Mouse (Mus musculus): ENCODE results near the gene Sema7a.

The Sema7a gene

DNA sequence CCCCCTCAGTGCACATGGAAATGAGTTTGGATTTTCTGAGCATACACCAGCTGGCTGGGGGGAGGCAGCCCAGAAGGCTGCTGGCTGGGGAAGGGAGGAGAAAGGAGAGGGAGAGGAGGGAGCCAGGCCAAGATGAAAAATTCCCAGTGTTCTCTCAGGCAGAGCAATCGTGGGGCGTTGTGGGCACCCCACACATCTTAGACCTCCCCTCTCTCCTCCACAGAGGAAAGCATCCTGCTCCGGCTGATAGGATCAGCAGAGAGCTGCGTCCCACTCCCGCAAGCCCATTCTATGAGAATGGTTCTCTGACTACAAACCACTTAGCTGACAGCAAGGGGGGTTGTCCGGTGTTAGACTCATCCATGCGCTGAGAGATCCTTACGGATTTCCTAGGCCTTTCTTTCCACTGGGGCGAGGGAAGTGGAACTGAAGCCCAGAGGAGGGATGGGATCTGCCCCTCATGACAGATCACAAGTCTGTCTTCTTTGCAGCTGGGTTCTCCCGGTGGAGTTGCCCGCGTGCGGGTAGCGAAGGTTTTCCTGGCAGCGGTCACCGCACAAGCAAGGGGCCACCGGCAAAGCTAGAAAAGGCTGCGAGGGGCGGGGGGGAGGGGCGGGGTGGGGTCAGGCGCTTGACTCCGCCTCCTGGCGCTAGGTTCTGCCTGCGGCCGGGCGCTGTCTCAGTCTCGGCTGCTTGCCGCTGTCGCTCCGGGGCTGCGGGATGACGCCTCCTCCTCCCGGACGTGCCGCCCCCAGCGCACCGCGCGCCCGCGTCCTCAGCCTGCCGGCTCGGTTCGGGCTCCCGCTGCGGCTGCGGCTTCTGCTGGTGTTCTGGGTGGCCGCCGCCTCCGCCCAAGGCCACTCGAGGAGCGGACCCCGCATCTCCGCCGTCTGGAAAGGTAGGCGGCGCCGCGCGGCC lies at the start of gene Sema7a:
Gene Sema7a, plus strand, starts transcription at position 682 of the 918 bp plus-strand sequence.
- peak; percentile 89 for DNase-seq

DNA sequence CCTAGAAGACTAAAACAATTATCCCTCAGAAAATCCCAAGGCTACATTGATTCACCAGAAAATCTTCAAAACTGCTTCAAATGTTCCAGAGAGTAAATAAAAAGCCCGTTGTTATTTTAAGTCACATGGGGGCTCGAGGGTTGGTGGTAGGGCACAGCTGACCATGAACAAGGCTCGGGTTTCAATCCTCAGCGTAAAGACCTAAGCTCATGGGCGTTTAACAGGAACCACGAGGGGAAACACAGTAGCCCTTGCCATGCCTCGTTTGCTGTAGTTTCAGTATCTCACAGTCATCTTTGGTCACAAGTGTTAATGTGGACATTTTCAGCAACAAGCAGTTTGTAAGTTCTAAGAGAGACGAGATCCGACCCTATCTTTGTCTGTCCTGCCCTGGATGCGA lies 39.4 kb upstream of the Sema7a start:
- peak; percentile 25 for DNase-seq

DNA sequence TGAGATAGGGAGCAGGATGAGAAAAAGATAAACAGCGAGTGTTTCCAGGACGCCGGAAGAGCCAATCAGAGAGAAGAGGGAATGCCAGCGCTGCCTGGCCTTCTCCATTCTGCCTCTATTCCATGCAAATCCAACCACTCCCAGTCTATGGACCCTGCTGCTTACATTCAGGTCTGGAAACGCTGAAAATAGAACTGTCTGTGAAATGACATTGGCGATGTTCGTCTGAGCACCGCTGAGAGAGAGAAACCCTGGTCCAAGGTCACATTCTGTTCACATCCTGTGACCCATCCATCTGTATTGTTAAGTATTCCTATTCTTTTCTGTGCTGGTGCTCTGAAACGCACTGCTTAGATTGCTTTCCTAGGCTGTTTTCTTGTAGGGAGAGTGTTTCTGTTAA lies 38.7 kb upstream of the Sema7a start:
- peak; percentile 23 for DNase-seq

DNA sequence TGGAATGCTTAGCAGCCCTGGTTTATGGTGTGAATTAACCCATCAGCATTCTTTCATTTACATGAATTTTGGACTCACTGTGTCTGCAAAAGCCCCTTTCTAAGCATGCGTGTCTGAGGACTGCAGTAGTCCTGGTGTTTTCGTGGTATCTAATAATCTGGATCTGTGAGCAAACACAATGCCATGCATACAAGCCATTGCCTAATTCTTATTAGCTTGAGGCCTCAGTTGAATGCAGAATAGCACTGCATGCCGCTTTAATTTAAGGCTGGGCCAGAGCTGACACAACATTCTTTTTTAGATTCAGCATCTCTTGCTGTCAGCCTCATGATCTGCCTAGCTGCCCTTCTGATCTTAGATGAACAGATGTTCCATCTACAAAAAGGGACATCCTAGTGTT lies 38.3 kb upstream of the Sema7a start:
- DNase-seq = peak; percentile 20

DNA sequence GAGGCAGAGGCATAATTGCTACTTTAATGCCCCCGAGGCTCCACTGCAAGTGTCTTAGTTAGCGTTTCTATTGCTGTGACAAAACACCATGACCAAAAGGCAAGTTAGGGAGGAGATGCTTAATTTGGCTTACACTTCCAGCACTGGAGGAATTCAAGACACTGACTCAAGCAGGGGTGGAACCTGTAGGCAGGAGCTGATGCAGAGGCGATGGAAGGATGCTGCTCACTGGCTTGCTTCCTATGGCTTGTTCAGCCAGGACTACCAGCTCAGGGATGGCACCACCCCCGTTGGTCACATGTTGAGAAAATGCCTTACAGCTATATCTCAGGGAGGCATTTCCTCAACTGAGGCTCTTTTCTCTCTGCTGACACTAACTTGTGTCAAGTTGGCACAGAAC lies 37.8 kb upstream of the Sema7a start:
- no peak for DNase-seq

DNA sequence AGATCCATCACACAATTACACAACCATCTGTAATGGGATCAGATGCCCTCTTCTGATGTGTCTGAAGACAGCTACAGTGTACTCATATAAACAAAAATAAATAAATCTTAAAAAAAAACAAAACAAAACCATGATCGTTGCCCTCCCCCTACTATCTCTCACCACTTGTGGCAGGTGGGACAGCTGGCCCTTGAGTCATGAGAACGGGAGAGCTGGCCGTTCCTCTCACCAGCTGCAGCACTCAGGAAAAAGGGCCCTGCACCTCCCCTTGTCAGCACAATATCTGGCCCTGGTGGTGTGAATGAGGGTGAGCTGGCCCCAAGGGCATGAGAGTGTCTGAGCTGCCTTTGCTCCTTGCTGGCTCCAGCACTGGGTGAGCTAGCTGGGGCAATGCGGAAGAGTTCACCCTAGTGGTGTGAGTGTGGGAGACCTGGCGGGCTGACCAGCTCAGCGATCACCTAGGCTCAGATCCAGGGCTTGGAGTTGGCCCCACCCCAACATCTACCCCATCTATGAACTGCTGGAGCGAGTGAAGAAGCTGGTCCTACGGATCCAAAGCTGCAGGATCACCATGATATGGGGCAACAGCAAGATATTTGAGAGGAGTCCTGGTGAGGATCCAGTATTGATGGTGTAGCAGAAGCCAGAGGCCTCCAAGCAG lies 36.2 kb upstream of the Sema7a start:
- DNase-seq = no peak

DNA sequence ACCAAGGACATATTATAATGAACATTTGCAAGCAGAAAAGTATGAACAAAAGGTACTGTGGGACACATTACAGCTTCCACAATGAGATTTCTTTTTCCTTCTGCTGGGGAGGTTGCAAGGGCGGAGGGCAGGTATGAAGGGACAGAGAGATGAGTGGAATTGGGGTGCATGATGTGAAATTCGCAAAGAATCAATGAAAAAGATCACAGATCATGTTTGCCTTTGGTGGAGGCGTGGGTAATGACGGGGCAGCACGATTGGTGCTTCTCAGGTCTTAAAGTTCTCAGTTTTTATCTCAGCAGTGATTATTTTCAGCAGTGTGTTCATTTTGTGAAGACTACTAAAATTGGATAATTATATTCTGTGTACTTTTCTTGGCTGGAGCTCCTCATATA lies 35.7 kb upstream of the Sema7a start:
- DNase-seq = no peak

DNA sequence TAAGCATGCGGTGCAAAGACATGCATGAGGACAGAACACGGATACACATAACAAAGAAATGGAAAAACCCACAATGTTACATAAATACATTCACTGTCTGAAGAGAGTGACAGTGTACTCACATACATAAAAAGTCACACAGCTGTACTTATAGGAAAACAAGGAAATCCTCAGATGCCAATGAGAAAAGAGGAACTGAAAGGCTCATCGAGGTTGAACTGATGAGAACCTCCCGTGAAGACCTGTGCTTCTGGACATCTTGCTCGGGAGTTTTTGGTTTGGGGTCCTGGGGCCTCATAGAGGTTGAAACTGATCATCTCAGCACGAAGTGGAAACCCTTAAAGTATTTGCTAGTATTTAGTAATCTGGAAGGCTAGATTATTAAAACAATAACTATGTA lies 32.7 kb upstream of the Sema7a start:
- no peak for DNase-seq

DNA sequence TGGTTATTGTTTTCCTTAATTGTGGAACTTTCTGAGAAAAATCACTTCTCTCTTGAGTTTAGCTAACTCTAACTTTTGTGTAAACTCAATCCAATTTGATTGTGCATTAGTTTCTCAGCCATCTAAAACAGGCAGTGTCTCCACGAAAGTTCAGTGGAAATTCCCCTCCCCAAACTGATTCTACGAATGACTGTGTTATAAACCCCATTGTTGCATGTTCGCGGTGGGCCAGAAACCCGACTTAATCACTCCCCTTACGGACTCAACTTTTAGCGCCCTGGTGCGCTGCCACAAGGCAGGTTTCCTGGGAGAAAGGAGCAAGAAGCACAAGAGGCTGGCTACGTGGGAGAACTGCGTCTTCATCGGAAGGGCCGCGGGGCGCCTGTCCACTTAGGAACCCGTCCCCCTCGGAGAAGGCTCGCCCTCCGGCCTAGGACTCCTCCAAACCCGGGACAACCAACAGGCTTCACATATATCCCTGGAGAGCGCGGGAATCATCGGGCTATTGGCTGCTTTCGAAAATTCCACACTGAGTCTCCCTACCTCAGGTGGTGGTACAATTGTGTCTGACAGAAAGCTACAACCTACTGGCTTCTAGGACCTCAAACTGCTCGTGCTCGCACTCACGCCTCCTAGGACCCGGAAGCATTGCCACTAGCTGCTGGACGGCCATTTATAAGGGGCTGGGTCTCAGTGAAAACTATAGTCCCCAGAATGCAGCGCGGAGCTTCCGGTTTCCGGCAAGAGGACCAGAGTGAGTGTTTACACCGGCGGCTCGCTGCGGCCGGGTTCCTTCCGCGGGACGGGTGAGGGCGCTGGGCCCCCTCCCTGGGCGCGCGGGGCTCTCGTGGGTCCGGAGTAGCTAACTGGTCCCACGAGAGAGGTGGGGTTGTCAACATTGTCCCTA lies 29.4 kb upstream of the Sema7a start, which contains the start of gene Ubl7:
Gene Ubl7, plus strand, starts transcription at position 726 of the 907 bp plus-strand sequence.
- peak; percentile 96 for DNase-seq

DNA sequence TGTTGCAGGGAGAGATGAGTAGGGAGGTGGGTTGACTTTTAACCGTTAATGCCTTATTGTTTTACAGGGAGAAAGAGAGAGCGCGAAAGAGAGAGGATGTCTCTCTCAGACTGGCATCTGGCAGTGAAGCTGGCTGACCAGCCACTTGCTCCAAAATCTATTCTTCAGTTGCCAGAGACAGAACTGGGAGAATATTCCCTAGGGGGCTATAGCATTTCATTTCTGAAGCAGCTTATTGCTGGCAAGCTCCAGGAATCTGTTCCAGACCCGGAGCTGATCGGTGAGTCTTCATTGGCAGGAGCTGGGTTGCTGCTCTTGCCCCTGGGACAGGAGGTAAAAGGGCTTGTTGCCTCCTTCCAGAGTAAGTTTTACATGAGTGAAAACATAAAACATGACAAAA lies 27.3 kb upstream of the Sema7a start:
- DNase-seq = no peak

DNA sequence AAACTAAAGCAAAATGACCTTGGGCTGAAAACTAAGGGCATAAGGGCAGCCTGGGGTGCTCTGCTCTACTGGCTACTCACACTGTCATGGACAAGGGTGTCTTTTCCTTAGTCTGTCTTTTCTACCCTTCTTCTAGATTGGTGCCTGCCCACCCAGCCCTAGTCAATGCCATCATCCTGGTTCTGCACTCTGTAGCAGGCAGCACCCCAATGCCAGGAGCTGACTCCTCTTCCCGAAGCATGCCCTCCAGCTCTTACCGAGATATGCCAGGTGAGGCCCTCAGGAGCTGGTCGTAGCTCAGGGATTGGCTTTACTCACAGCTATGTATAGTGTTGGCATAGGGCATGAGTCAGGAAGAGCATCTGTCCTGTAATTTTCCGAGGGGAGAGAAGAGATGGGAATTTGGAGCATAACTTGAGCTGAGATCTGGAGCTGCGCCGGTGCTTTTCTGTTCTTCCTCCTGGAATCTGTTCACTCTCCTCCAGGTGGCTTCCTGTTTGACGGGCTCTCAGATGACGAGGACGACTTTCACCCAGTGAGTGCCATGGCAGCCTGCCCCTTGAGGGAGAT lies 18.3 kb upstream of the Sema7a start:
- no peak for DNase-seq

DNA sequence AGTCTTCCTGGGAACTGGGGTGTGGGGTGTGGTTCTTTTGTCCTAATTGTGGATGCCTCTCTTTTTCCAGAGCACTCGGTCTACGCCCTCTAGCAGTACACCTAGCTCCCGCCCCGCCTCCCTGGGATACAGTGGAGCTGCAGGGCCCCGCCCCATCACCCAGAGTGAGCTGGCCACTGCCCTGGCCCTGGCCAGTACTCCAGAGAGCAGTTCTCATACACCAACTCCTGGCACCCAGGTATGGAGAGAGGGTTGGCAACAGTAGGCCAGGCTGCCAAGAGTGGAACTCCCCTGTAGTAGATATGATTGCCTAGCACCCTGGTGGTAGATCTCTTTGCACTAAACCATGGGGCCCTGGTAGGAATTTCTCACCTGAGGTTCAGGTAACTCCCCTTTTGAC lies 17.5 kb upstream of the Sema7a start:
- DNase-seq = no peak

DNA sequence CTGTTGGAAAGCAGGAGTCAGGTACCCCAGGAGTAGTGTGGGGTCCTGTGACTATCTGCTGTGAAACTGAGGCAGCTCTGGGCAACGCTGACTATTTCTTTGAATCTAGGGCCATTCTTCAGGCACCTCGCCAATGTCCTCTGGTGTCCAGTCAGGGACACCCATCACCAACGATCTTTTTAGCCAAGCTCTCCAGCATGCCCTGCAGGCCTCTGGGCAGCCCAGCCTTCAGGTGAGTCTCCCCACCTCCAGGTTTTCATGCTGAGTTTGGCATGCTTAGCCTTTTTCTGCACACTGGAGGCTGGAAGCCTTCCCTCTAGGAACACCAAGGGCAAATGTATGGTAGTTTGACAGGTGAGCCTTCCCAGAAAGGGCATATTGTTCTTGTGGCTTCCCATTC lies 16.9 kb upstream of the Sema7a start:
- DNase-seq = no peak

DNA sequence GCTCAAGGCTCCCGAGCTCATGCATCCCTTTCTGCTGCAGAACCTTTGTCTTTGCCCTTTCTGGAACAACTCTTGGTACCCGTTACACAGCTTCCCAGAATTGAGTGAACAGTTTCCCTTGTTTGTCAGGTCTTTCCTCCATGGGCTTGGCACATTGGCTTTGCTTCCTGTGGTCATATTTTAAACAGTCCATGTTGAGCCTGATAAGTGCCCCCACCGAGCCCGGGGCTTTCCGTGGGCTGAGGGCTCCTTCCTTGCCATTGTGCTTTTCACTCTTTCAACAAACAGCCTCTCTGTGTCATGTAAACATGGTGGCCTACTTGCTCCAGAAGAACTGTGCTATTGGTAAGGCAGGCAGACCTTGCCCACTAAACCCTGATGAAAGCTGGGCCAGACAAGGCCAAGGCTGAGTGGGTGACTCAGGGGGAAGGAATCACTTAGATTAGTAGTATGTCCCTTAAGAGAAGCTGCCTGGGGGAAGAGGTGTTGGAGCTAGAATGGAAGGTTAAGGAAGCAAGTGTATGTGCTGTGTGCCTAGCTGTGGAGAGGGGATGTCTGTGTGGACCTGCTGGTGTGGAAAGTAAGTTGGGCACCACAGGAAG lies 8.6 kb upstream of the Sema7a start:
- no peak for DNase-seq

DNA sequence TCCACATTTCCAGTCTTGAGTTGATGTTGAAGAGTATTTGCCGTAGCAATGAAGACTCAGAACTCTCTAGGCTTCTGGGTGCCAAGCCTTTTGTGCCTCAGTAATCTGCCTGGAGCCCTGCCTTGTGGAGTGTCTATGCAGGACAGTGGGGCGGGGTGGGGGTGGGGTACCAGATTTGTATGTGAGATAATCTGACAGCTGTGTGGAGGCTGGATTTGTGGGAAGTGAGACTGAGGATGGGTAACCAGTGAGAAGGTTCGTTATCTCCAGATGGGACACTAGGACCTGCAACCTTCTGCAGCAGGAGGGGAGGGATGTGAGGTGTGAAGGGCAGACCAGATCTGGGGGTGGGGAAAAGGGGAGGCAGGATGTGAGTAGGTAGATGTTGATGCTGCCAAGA lies 7.7 kb upstream of the Sema7a start:
- no peak for DNase-seq

DNA sequence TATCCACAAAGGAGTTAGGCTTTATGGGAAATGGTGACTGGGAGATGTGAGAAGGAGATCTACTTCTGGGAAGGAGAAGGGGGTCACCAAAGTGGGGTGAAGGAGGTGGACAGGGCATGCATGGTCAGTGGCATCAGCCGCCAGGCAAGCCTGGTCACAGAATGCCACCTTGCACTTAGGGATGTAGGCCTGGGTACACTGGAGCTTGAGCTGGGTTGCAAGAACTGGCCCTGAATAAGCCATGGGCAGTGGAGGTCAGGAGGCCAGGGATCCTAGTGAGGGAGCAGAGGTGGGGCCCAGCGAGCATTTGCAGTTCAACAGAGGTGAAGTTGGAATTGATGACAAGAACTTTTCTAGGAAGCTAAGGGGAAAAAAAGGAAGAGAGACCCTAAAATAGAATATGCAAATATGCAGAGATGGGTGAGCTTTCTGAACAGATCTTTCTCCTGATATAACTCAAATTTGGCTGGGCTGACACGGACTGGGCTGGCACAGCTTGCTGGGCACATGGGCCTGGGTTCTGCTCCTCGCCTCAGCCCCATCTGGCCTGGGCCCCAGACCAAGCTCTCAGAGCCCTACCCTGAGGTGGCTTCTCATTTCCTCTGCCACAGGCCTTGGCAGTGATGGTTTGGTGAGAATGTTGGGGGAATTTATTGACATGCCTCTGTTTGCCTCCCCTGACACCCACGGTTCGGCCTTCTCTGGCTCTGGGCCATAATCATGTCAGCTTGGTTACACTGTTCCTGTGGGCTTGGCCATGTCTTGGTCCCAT lies 6.9 kb upstream of the Sema7a start:
- DNase-seq = no peak

DNA sequence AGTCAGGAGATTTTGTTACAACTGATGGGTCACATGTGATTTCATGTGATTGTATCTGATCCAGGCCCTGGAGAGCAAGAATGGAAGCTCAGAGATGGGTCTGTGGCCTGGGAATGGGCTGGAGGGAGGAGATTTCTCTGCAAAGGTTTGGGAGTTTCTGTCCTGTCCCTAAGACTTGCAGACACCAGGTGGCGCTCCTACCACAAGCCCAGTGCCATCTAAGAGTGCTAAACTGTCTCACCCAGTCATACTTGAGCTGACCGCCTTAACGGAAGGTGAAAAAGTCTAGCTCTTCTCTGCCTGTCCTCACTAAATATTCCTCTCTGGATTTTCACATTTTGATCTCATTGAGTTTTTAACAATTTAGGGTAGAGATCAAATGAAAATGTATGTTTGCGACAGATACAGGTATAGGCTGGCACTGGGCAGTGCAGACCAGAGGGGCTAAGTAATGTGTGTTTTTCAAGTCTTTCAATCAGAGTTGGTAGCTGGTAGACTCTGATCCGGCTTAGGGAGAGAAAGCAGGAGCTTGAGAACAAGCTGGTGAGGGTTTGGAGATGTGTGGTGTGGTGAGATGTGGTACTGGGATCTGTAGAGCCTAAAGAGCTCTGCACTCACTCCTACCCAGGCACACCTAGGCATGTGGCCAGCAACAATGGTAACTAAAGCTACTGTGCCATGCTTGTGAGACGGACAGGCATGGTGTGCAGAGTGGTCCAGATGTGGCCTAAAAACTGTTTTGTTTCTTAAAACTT lies 4.1 kb upstream of the Sema7a start:
- peak; percentile 87 for DNase-seq

DNA sequence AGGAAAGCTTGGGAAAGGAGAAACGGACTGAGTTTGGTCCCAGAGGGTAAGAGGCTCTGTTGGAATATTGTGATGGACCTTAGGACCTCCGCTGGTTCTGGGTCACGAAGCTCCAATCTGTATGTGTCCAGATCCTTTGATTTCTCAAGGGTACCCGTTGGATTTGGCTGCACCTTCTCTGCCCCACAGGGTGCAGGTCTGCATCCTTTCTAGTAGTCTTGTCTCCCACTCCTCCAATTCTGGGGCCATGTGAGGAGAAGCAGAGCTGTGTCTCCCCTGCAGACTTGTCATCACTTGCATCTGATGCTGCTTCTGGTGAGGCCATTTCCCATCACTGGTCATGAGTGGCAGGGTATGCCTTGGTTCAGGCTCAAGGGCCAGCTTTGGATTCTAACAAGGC lies 2.7 kb upstream of the Sema7a start:
- DNase-seq = no peak

DNA sequence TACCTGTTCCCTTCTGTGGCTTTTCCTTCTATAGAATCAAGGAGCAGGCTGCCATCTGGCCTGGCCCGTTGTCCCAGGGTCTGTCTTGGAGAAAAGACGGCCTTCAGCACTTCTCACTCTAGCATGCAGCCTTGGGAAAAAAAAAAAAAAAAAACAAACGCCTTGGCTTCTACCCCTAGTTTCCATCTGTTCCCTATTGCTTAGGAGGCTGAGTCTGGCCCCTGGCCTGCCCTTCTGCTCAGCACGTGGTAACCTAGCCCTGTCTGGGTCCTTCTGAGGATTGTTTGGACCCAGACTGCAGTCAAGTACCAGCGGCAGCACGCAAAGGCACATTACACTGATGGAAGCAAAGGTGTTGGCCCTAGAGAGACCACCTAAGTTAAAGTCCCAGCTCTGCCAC lies 2.3 kb upstream of the Sema7a start:
- DNase-seq = no peak

DNA sequence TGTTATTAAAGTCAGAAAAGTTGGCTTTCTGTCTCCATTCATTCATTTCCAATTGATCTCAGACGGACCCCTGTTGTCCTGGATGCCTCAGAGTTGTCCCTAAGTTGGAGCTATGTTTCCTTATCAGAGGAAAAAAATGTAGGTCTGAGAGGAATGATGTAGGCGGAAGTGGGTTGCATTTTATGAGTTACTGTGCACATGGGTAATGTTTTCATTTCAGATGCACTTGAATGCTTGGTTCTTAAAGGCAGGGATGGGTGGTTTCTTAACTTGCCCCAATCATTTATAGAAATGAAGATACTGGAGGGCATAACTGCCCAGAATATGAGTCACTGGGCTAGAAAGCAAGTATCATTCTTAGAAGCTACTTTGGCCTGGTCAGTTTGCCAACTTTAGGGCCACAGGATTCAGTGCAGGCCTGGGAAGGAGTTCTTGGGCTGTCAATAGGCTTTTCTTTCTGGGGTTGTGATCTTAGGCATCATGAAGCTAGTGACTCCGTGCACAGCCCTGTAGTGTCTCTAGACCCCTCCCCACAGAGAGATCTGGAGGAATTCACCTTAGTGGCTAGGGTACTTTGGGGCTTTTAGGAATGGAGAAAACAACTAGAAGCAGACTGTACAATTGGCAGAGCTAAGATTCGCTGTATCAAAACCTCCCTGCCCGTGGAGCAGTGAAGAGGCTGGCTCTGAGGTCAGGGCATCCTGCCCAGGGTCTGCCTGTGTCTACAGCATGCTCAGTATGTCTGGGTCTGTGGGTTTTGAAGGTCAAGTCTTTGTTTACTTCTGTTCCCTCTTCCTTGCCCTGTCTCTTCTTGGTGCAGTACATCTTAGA lies 1.5 kb upstream of the Sema7a start:
- DNase-seq = no peak

Measured in embryo, embryonic 11 days (tissue).